Mouse (Mus musculus) stomach, embryonic 14.5 days (tissue): ENCODE data around the gene Olfr723. TPM values are rescaled to one million over a fixed set of nuclear protein-coding genes. Genes with fewer than 3 reads are reported as not detected.
"Not testable (repeated sequence)": the region's sequence is repeated elsewhere in the genome, so short reads cannot be mapped to it uniquely, and the experiment has no call there.

Experiments
- ATAC-seq: fragments of 200-750 bp; cut with Nextera tagmentation; 2 replicates; pipeline ENCODE4 v1.8.0; 2017; ENCODE audit warnings: low read depth, moderate TSS enrichment; ENCODE audit not compliant: insufficient number of reproducible peaks, insufficient read depth, low FRiP score
- H3K27ac ChIP-seq: fragments of 300-500 bp; sonication (generic); 2 replicates; pipeline ENCODE4 v1.5.1; 2014; ENCODE audit warnings: mild to moderate bottlenecking, low read length, moderate library complexity, mixed read lengths
- H3K27me3 ChIP-seq: fragments of 300-500 bp; sonication (generic); 2 replicates; pipeline ENCODE4 v1.6.1; 2014; ENCODE audit warnings: low read length, control low read depth, mixed read lengths; ENCODE audit not compliant: control insufficient read depth, insufficient read depth
- H3K36me3 ChIP-seq: fragments of 300-500 bp; sonication (generic); 2 replicates; pipeline ENCODE4 v1.6.1; 2014; ENCODE audit warnings: mild to moderate bottlenecking, control low read depth, low read length, moderate library complexity, mixed read lengths; ENCODE audit not compliant: control insufficient read depth, insufficient read depth
- H3K4me1 ChIP-seq: fragments of 300-500 bp; sonication (generic); 2 replicates; pipeline ENCODE4 v1.6.1; 2014; ENCODE audit warnings: low read length, control low read depth, mixed read lengths; ENCODE audit not compliant: control insufficient read depth, insufficient read depth
- H3K4me2 ChIP-seq: fragments of 300-500 bp; sonication (generic); replicated peaks from 2 replicates; pipeline ENCODE4 v1.6.1; 2014; ENCODE audit warnings: low read depth, low read length, control low read depth
- H3K4me3 ChIP-seq: fragments of 300-500 bp; sonication (generic); 2 replicates; pipeline ENCODE4 v1.5.1; 2014; ENCODE audit warnings: low read depth, low read length, control low read depth
- H3K9ac ChIP-seq: fragments of 300-500 bp; sonication (generic); replicated peaks from 2 replicates; pipeline ENCODE4 v1.6.1; 2014; ENCODE audit warnings: low read depth, mild to moderate bottlenecking, control low read depth, low read length, moderate library complexity, mixed read lengths
- H3K9me3 ChIP-seq: fragments of 300-500 bp; sonication (generic); 2 replicates; pipeline ENCODE4 v1.6.1; 2016; ENCODE audit warnings: low read depth, low read length, control low read depth; ENCODE audit not compliant: control insufficient read depth
- WGBS: fragments of 180-500 bp; shearing (Covaris S2); extraction: QIAGEN DNeasy Blood & Tissue Kit; methylation state at CpG from one replicate; pipeline ENCODE4 v1.1.7; 2014; 5-methylcytosine and 5-hydroxymethylcytosine counted together
- polyA plus RNA-seq: library from polyadenylated mRNA; unstranded; fragments of >200 nt; fragmentation: Nextera tagmentation; extraction: Ambion mirVana; gene quantifications from 2 replicates; pipeline ENCODE4 v1.2.1, GENCODE M21; 2014

Olfr723 gene
- polyA plus RNA-seq = not detected in 2 replicates

DNA sequence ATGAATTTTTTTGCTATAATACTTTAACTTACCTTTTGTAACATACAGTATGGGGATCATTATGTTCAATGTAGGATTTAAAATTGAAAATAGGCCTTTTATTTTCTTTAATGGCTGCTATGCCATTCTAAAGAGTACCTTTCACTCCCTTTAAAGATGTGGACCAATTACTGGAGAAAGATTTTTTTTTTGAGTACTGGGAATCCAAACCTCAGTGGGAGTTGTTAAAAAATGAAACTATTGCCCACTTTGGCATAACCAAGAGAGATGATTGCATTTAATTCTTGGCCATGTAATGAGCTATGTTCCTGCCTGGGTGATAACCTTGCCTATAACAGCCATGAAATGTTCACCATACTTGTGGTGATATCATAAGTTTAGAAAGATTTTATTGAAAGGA lies at the start of gene Olfr723:
Olfr723 (minus strand) TSS at position 101 of the 400 bp plus-strand sequence.
- H3K27ac ChIP-seq, H3K27me3 ChIP-seq, H3K9me3 ChIP-seq, H3K9ac ChIP-seq, H3K4me3 ChIP-seq, ATAC-seq, H3K4me2 ChIP-seq, H3K36me3 ChIP-seq, H3K4me1 ChIP-seq: not testable (repeated sequence)

DNA sequence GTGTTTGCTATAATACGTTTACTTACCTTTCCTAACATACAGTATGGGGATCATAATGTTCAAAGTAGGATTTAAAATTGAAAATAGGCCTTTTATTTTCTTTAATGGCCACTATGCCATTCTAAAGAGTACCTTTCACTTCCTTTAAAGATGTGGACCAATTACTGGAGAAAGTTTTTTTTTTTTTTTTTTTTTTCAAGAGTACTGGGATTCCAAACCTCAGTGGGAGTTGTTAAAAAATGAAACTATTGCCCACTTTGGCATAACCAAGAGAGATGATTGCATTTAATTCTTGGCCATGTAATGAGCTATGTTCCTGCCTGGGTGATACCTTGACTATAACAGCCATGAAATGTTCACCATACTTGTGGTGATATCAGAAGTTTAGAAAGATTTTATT lies 31.6 kb upstream of the Olfr723 start, which contains the start of gene Olfr724:
Olfr724 (minus strand) TSS at position 101 of the 400 bp plus-strand sequence.
- H3K36me3 ChIP-seq, H3K9me3 ChIP-seq, H3K4me1 ChIP-seq, H3K27ac ChIP-seq, H3K4me2 ChIP-seq, H3K9ac ChIP-seq, H3K4me3 ChIP-seq, H3K27me3 ChIP-seq, ATAC-seq: not testable (repeated sequence)
- WGBS = 57% methylated on average over 1 of the region's 1 CpGs

DNA sequence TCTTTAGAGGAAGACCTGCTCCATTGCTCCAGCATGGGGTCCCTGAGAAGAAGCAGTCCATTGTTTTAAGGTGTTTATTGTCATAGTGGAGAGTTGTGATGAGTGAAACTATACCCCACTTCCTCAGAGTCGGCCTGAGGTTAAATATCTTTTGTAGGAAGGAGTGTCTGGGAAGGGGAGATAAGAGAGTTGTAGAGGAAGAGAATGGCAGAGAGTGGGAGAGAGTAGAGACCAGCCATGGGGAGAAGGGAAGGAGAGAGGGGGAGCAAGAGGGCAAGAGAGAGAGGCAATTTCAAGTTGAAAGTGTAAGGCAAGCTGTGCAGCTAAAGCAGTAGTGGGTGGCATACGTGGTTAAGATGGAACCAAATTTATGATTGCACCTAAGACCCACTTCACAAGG lies 24.3 kb upstream of the Olfr723 start:
- no peak overlapping the region for H3K27ac ChIP-seq
- WGBS = 44% methylated on average over 2 of the region's 2 CpGs
- H3K9ac ChIP-seq = no peak overlapping the region
- no peaks in the 10 kb centered on the region for H3K9me3 ChIP-seq
- H3K27me3 ChIP-seq = no peaks in the 10 kb centered on the region
- ATAC-seq = no peak
- H3K4me3 ChIP-seq = no peak overlapping the region
- H3K4me2 ChIP-seq = no peak overlapping the region
- H3K4me1 ChIP-seq = no peaks in the 10 kb centered on the region
- H3K36me3 ChIP-seq = no peaks in the 10 kb centered on the region

DNA sequence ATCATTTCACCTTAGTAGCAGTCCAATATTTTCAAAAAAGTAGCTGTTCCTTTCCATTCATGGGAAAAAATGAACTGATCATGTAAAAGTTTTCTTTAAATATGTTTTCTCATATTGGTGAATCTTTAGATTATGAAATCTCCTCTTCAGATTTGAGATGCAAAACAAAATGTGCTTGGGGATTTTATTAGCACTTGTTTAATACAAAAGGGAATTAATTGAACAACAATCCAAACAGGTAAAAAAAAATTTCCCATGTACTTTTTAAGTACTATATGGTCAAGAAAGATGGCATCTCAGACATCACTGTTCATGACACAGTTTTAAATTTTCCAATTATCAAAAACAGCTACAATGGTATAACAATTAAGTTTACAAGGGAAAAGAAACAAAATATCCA lies 29.7 kb downstream of the Olfr723 start, which contains the start of gene Olfr722:
Olfr722 (minus strand) TSS at position 101 of the 400 bp plus-strand sequence.
- Histone ChIP-seq H3K4me2 (no peak within 1 kb of the TSS), H3K9ac (no peak within 1 kb of the TSS), H3K27me3 (no peaks in the 10 kb centered on the region), H3K9me3 (no peaks in the 10 kb centered on the region), H3K4me3 (no peak within 1 kb of the TSS), H3K4me1 (no peaks in the 10 kb centered on the region), H3K27ac (no peak within 1 kb of the TSS), H3K36me3 (no peaks in the 10 kb centered on the region)
- ATAC-seq = no peak

Other genes with a start within 250 kb of the Olfr723 start
- 22.3 and 23.1 TPM in 2 replicates for gene Armh4, start 148.4 kb downstream of the Olfr723 start, polyA plus RNA-seq
- gene Olfr722, start 29.8 kb downstream of the Olfr723 start, polyA plus RNA-seq = not detected in 2 replicates
- not detected in 2 replicates for gene Olfr724, start 31.5 kb upstream of the Olfr723 start, polyA plus RNA-seq
- gene Olfr725, start 108.6 kb upstream of the Olfr723 start, polyA plus RNA-seq = not detected in 2 replicates
- gene Olfr726, start 159.2 kb upstream of the Olfr723 start, polyA plus RNA-seq = not detected in 2 replicates
- not detected in 2 replicates for gene Olfr727, start 191.4 kb upstream of the Olfr723 start, polyA plus RNA-seq
- not detected in 2 replicates for gene Olfr728, start 210.9 kb upstream of the Olfr723 start, polyA plus RNA-seq
- gene Olfr729, start 221.1 kb upstream of the Olfr723 start, polyA plus RNA-seq = not detected in 2 replicates